8 mouse cellular contexts compared by ENCODE assay signal in genomic region chr11:3201326-3202230, GRCm38 (mm10). TPM values are rescaled to one million over a fixed set of nuclear protein-coding genes. Genes with fewer than 3 reads are reported as not detected.
DNase-seq lines count a peak whose midpoint lies in the region; ATAC-seq lines count a peak whose summit lies in the region.

No protein-coding gene starts in this region.

- DNase-seq in left cerebral cortex, postnatal 4 days: peak; percentile 9
- no peak for DNase-seq in left cerebral cortex, adult 8-10 months (ENCODE audit: low spot score in 2 of 2)
- DNase-seq in forebrain, embryonic 14.5 days (ENCODE audit: low spot score): peak; percentile 7
- peak; percentile 6 for DNase-seq in kidney, postnatal 14 days
- no peak for DNase-seq in frontal cortex, postnatal 36 days (ENCODE audit: low spot score in 2 of 2)
- DNase-seq in urinary bladder, adult 2 months (ENCODE audit: low spot score): no peak

- H3K4me2 ChIP-seq in forebrain, embryonic 14.5 days (ENCODE audit: low read length): peak overlapping the region; percentile 23

- H3K36me3 ChIP-seq in forebrain, embryonic 14.5 days (ENCODE audit: control insufficient read depth, insufficient read depth, low read length): peaks cover 13% of the 10 kb centered on the region

- H3K9me3 ChIP-seq in forebrain, embryonic 14.5 days (replicated peaks; ENCODE audit: control insufficient read depth, low read length): no peaks in the 10 kb centered on the region

- H3K27ac ChIP-seq in brown adipose tissue, adult 24 weeks (replicated peaks; ENCODE audit: low read depth, low read length): peak overlapping the region; percentile 99
- H3K27ac ChIP-seq in forebrain, embryonic 14.5 days (ENCODE audit: low read depth, low read length): no peak overlapping the region

- no peak for ATAC-seq in forebrain, embryonic 14.5 days
- ATAC-seq in megakaryocyte-erythroid progenitor cell, adult 5-6 weeks (replicated peaks; ENCODE audit: low FRiP score, low TSS enrichment, poor library complexity, severe bottlenecking): peak; percentile 38

- intact Hi-C loops in left cerebral cortex, postnatal 4 days (cut with DNase I): no loop called here

- H3K4me1 ChIP-seq in brown adipose tissue, adult 24 weeks (ENCODE audit: control insufficient read depth, insufficient read depth, insufficient read length, low read length): no peaks in the 10 kb centered on the region
- no peaks in the 10 kb centered on the region for H3K4me1 ChIP-seq in forebrain, embryonic 14.5 days (ENCODE audit: control insufficient read depth, insufficient read depth, low read length)

- 7% methylated on average over 16 of the region's 16 CpGs for WGBS in forebrain, embryonic 14.5 days

- no peaks in the 10 kb centered on the region for H3K27me3 ChIP-seq in forebrain, embryonic 14.5 days (replicated peaks; ENCODE audit: control insufficient read depth, insufficient read depth, low read length)

- peak overlapping the region; percentile 13; the same call in 1 of the 2 replicates for H3K9ac ChIP-seq in forebrain, embryonic 14.5 days (ENCODE audit: low read length)

- H3K4me3 ChIP-seq in brown adipose tissue, adult 24 weeks (ENCODE audit: insufficient read depth, low read depth, low read length): peak overlapping the region; percentile 83
- H3K4me3 ChIP-seq in forebrain, embryonic 14.5 days (ENCODE audit: low read depth, low read length): peak overlapping the region; percentile 33

RNA-seq across cellular contexts. Expression of gene Eif4enif1, which starts 0.6 kb away (rescaled TPM):
- total RNA-seq in left cerebral cortex, postnatal 4 days (2021): 10 to 100 TPM; 73.6 to 76.8 TPM
- total RNA-seq in left cerebral cortex, adult 8-10 months (2022): 10 to 100 TPM; 65.9 to 74.7 (median 68.8) TPM
- 19.7 and 21.3 TPM in 2 replicates for polyA plus RNA-seq in brown adipose tissue, adult 24 weeks (2012; ENCODE audit: insufficient read depth, insufficient read length, missing spikeins)
- polyA plus RNA-seq in forebrain, embryonic 14.5 days (2014; fragmentation: Nextera tagmentation; extraction: Ambion mirVana): 36.7 and 40.4 TPM in 2 replicates
- total RNA-seq in megakaryocyte-erythroid progenitor cell, adult 5-6 weeks (2014; fragmentation: Nextera tagmentation): 103 and 156 TPM in 2 replicates
- total RNA-seq in megakaryocyte-erythroid progenitor cell, adult 5-6 weeks (2017): 58.1 and 86.4 TPM in 2 replicates
- 49.4 and 50.8 TPM in 2 replicates for polyA plus RNA-seq in urinary bladder, adult 2 months (2012; rRNA removed)

RNA-seq across cellular contexts. Expression of gene Sfi1, which starts 8.3 kb away (rescaled TPM):
- total RNA-seq in left cerebral cortex, postnatal 4 days (2021): 100 to 1,000 TPM in 1 of 2 experiments, 10 to 100 TPM in 1; 76.6 to 108 TPM
- 10 to 100 TPM; 64.1 to 80.1 (median 68.9) TPM for total RNA-seq in left cerebral cortex, adult 8-10 months (2022)
- 3.1 and 5.0 TPM in 2 replicates for polyA plus RNA-seq in brown adipose tissue, adult 24 weeks (2012; ENCODE audit: insufficient read depth, insufficient read length, missing spikeins)
- polyA plus RNA-seq in forebrain, embryonic 14.5 days (2014; fragmentation: Nextera tagmentation; extraction: Ambion mirVana): 6.4 and 9.0 TPM in 2 replicates
- 28.6 and 31.4 TPM in 2 replicates for total RNA-seq in megakaryocyte-erythroid progenitor cell, adult 5-6 weeks (2014; fragmentation: Nextera tagmentation)
- total RNA-seq in megakaryocyte-erythroid progenitor cell, adult 5-6 weeks (2017): 6.8 and 13.5 TPM in 2 replicates
- polyA plus RNA-seq in urinary bladder, adult 2 months (2012; rRNA removed): 27.2 and 38.1 TPM in 2 replicates

Comparison
In these comparisons a context has a peak if more than half of its experiments do, and no peak if none do; other contexts are left out.
1. DNase-seq: peak in left cerebral cortex, postnatal 4 days (single experiment), forebrain, embryonic 14.5 days (single experiment) and kidney, postnatal 14 days (single experiment); none in left cerebral cortex, adult 8-10 months (0 of 2), frontal cortex, postnatal 36 days (0 of 2) and urinary bladder, adult 2 months (single experiment).